ENCODE assay signal across 28 mouse cellular contexts in genomic region chr3:38436596-38436995, GRCm38 (mm10). TPM values are rescaled to one million over a fixed set of nuclear protein-coding genes. Genes with fewer than 3 reads are reported as not detected.
A peak's percentile ranks its signal among the peaks of the same experiment; 100 is the strongest.
DNase-seq lines count a peak whose midpoint lies in the region; ATAC-seq and TF ChIP-seq lines count a peak whose summit lies in the region.
"Had no signal": no experiment of that assay in that cellular context is flagged by ENCODE, and none has a peak within 500 bp of the region (broad histone marks: within the 10 kb centered on the region; RNA-seq: fewer than 3 reads in every experiment).

No protein-coding gene starts in this region.

- no peak overlapping the region for H3K9ac ChIP-seq in embryonic facial prominence, embryonic 14.5 days (ENCODE audit: low read depth, low read length)
- no peak overlapping the region for H3K9ac ChIP-seq in midbrain, embryonic 11.5 days (ENCODE audit: low read length)
- H3K9ac ChIP-seq in midbrain, embryonic 16.5 days (ENCODE audit: low read depth, low read length), result no peak overlapping the region
- H3K9ac ChIP-seq in stomach, postnatal 0 days (ENCODE audit: low read length), result no peak overlapping the region
- H3K9ac ChIP-seq: embryonic facial prominence, embryonic 12.5 days; embryonic facial prominence, embryonic 15.5 days; forebrain, embryonic 13.5 days; forebrain, embryonic 15.5 days; forebrain, postnatal 0 days had no signal

- no peak overlapping the region for H3K4me3 ChIP-seq in embryonic facial prominence, embryonic 14.5 days (ENCODE audit: low read depth, low read length)
- H3K4me3 ChIP-seq in embryonic facial prominence, embryonic 10.5 days, result no peak overlapping the region
- H3K4me3 ChIP-seq in midbrain, embryonic 11.5 days (ENCODE audit: low read depth, low read length), result no peak overlapping the region
- H3K4me3 ChIP-seq in midbrain, embryonic 16.5 days (ENCODE audit: low read depth, low read length), result no peak overlapping the region
- no peak overlapping the region for H3K4me3 ChIP-seq in stomach, postnatal 0 days (ENCODE audit: low read depth, low read length)
- H3K4me3 ChIP-seq: embryonic facial prominence, embryonic 12.5 days; embryonic facial prominence, embryonic 15.5 days; erythroblast, embryonic 14.5 days; forebrain, embryonic 13.5 days; forebrain, embryonic 15.5 days had no signal

- H3K4me2 ChIP-seq in embryonic facial prominence, embryonic 14.5 days (ENCODE audit: low read depth, low read length), result no peak overlapping the region
- H3K4me2 ChIP-seq in midbrain, embryonic 11.5 days, result no peak overlapping the region
- H3K4me2 ChIP-seq in midbrain, embryonic 16.5 days (ENCODE audit: low read length), result no peak overlapping the region
- H3K4me2 ChIP-seq in stomach, postnatal 0 days (replicated peaks; ENCODE audit: low read depth), result no peak overlapping the region
- H3K4me2 ChIP-seq: embryonic facial prominence, embryonic 12.5 days; embryonic facial prominence, embryonic 15.5 days; forebrain, embryonic 13.5 days; forebrain, embryonic 15.5 days had no signal

- peak; percentile 18; the same call in 1 of the 2 replicates for ATAC-seq in embryonic facial prominence, embryonic 14.5 days (ENCODE audit: low read depth)
- ATAC-seq in midbrain, embryonic 11.5 days (ENCODE audit: low FRiP score), result no peak
- no peak for ATAC-seq in midbrain, embryonic 16.5 days
- ATAC-seq in stomach, postnatal 0 days (ENCODE audit: low FRiP score, low TSS enrichment), result 0 out of 2 replicates have a peak, but pooled peaks have one; percentile 49
- ATAC-seq: activated CD4-positive, CD25-positive, alpha-beta regulatory T cell, adult 4 months; CD4-positive, CD25-positive, alpha-beta regulatory T cell, adult 4 months; forebrain, embryonic 13.5 days; forebrain, embryonic 15.5 days; forebrain, postnatal 0 days; Patski had no signal

- TF ChIP-seq CTCF in stomach, postnatal 0 days (IDR thresholded peaks at IDR 0.05; ENCODE audit: low read depth), result no peak

- no peaks in the 10 kb centered on the region for H3K4me1 ChIP-seq in embryonic facial prominence, embryonic 14.5 days (ENCODE audit: control insufficient read depth, insufficient read depth, low read length)
- H3K4me1 ChIP-seq in embryonic facial prominence, embryonic 10.5 days, result 0 out of 2 replicates have a peak, but pooled peaks cover 6% of the 10 kb centered on the region
- H3K4me1 ChIP-seq in midbrain, embryonic 11.5 days (ENCODE audit: control insufficient read depth, insufficient read depth, low read length), result peaks cover 8% of the 10 kb centered on the region
- H3K4me1 ChIP-seq in midbrain, embryonic 16.5 days (ENCODE audit: control insufficient read depth, insufficient read depth, low read length), result peaks cover 4% of the 10 kb centered on the region; the same call in 1 of the 2 replicates
- H3K4me1 ChIP-seq in stomach, postnatal 0 days (replicated peaks; ENCODE audit: control insufficient read depth, insufficient read depth), result no peaks in the 10 kb centered on the region

- intact Hi-C loops in gastrocnemius, postnatal 14 days (cut with DNase I; ENCODE audit: low total_unique reads), result no loop called here

- H3K27me3 ChIP-seq in embryonic facial prominence, embryonic 14.5 days (replicated peaks; ENCODE audit: control insufficient read depth, insufficient read depth, low read length), result no peaks in the 10 kb centered on the region
- no peaks in the 10 kb centered on the region for H3K27me3 ChIP-seq in embryonic facial prominence, embryonic 10.5 days (replicated peaks; ENCODE audit: low read depth, poor library complexity, severe bottlenecking)
- H3K27me3 ChIP-seq in midbrain, embryonic 11.5 days (ENCODE audit: control insufficient read depth, insufficient read depth, low read length), result no peaks in the 10 kb centered on the region
- H3K27me3 ChIP-seq in midbrain, embryonic 16.5 days (ENCODE audit: control insufficient read depth, insufficient read depth, low read depth, low read length), result no peaks in the 10 kb centered on the region
- no peaks in the 10 kb centered on the region for H3K27me3 ChIP-seq in stomach, postnatal 0 days (ENCODE audit: control insufficient read depth, insufficient read depth, low read length)
- H3K27me3 ChIP-seq: CH12.LX; embryonic facial prominence, embryonic 12.5 days; embryonic facial prominence, embryonic 15.5 days; forebrain, embryonic 13.5 days; forebrain, embryonic 15.5 days; Patski had no signal

- DNase-seq in embryonic facial prominence, embryonic 14.5 days (ENCODE audit: low spot score), result no peak
- no peak for DNase-seq in embryonic facial prominence, embryonic 10.5 days (ENCODE audit: low spot score)
- DNase-seq in midbrain, embryonic 11.5 days (ENCODE audit: low spot score, missing footprints), result peak; percentile 81
- peak; percentile 81 for DNase-seq in fat pad, adult 2 months (ENCODE audit: extremely low read depth, low read depth, low spot score)
- DNase-seq in stomach, postnatal 0 days (ENCODE audit: low spot score), result no peak
- DNase-seq in gastrocnemius, postnatal 14 days, result no peak
- DNase-seq: adrenal gland, adult 8-10 months; adrenal gland, postnatal 14 days; adrenal gland, postnatal 36 days; B cell, adult 2 months; cerebellum, adult 11-12 months; cerebellum, adult 2 months; cerebellum, adult 9-11 months; cerebellum, postnatal 14 days; cerebellum, postnatal 36 days; embryo, embryonic 11 days; forebrain, postnatal 0 days had no signal

- WGBS in embryonic facial prominence, embryonic 14.5 days, result 81% methylated on average over 3 of the region's 3 CpGs
- WGBS in embryonic facial prominence, embryonic 10.5 days, result 94% methylated on average over 3 of the region's 3 CpGs
- WGBS in midbrain, embryonic 11.5 days, result 81% methylated on average over 3 of the region's 3 CpGs
- WGBS in midbrain, embryonic 16.5 days, result 69% methylated on average over 3 of the region's 3 CpGs
- 71% methylated on average over 3 of the region's 3 CpGs for WGBS in stomach, postnatal 0 days

- no peak for TF ChIP-seq EP300 in stomach, postnatal 0 days (optimal IDR thresholded peaks at IDR 0.05)

- H3K27ac ChIP-seq in embryonic facial prominence, embryonic 14.5 days (replicated peaks; ENCODE audit: low read depth, low read length), result no peak overlapping the region
- no peak overlapping the region for H3K27ac ChIP-seq in embryonic facial prominence, embryonic 10.5 days (replicated peaks)
- H3K27ac ChIP-seq in midbrain, embryonic 11.5 days (ENCODE audit: low read depth, low read length), result no peak overlapping the region
- H3K27ac ChIP-seq in midbrain, embryonic 16.5 days (ENCODE audit: low read length), result no peak overlapping the region
- H3K27ac ChIP-seq in stomach, postnatal 0 days (replicated peaks), result no peak overlapping the region
- H3K27ac ChIP-seq: embryonic facial prominence, embryonic 12.5 days; embryonic facial prominence, embryonic 15.5 days; forebrain, embryonic 13.5 days; forebrain, embryonic 15.5 days had no signal

- H3K9me3 ChIP-seq in embryonic facial prominence, embryonic 14.5 days (ENCODE audit: control insufficient read depth, low read length), result no peaks in the 10 kb centered on the region
- H3K9me3 ChIP-seq in embryonic facial prominence, embryonic 10.5 days, result no peaks in the 10 kb centered on the region
- no peaks in the 10 kb centered on the region; the same call in 1 of the 2 replicates for H3K9me3 ChIP-seq in midbrain, embryonic 11.5 days (ENCODE audit: control insufficient read depth, low read length)
- no peaks in the 10 kb centered on the region for H3K9me3 ChIP-seq in midbrain, embryonic 16.5 days (replicated peaks; ENCODE audit: control insufficient read depth, low read length, poor library complexity, severe bottlenecking)
- no peaks in the 10 kb centered on the region for H3K9me3 ChIP-seq in stomach, postnatal 0 days (ENCODE audit: control insufficient read depth, low read length)
- H3K9me3 ChIP-seq: embryonic facial prominence, embryonic 12.5 days; embryonic facial prominence, embryonic 15.5 days; forebrain, embryonic 13.5 days; forebrain, embryonic 15.5 days; G1E had no signal

- no peaks in the 10 kb centered on the region for H3K36me3 ChIP-seq in embryonic facial prominence, embryonic 14.5 days (ENCODE audit: control insufficient read depth, insufficient read depth, low read length)
- no peaks in the 10 kb centered on the region for H3K36me3 ChIP-seq in embryonic facial prominence, embryonic 10.5 days (replicated peaks)
- H3K36me3 ChIP-seq in midbrain, embryonic 11.5 days (ENCODE audit: control insufficient read depth, insufficient read depth, low read length), result no peaks in the 10 kb centered on the region
- H3K36me3 ChIP-seq in midbrain, embryonic 16.5 days (ENCODE audit: control insufficient read depth, insufficient read depth, low read length), result no peaks in the 10 kb centered on the region
- H3K36me3 ChIP-seq in stomach, postnatal 0 days (ENCODE audit: control insufficient read depth, insufficient read depth, low read length), result no peaks in the 10 kb centered on the region
- H3K36me3 ChIP-seq: embryonic facial prominence, embryonic 12.5 days; embryonic facial prominence, embryonic 15.5 days; forebrain, embryonic 15.5 days; G1E had no signal

RNA-seq across cellular contexts. Expression of gene Ankrd50, which starts 48.0 kb away (rescaled TPM):
- polyA plus RNA-seq in embryonic facial prominence, embryonic 14.5 days (2014; fragmentation: Nextera tagmentation; extraction: Ambion mirVana), result 32.1 and 33.6 TPM in 2 replicates
- 21.0 and 22.9 TPM in 2 replicates for polyA plus RNA-seq in embryonic facial prominence, embryonic 10.5 days (2016; fragmentation: Nextera tagmentation; extraction: Ambion mirVana)
- 28.6 and 31.8 TPM in 2 replicates for polyA plus RNA-seq in midbrain, embryonic 11.5 days (2014; fragmentation: Nextera tagmentation; extraction: Ambion mirVana)
- 21.4 and 23.1 TPM in 2 replicates for polyA plus RNA-seq in midbrain, embryonic 16.5 days (2015; fragmentation: Nextera tagmentation; extraction: Ambion mirVana)
- 9.8 and 11.1 TPM in 2 replicates for polyA plus RNA-seq in stomach, postnatal 0 days (2015; fragmentation: Nextera tagmentation; extraction: Ambion mirVana)
- total RNA-seq in gastrocnemius, postnatal 14 days (2021), result 10 to 100 TPM; 18.6 to 22.7 TPM

Comparison
In these comparisons a context has a peak if more than half of its experiments do, and no peak if none do; other contexts are left out.
1. ATAC-seq: peak in embryonic facial prominence, embryonic 14.5 days (single experiment) and stomach, postnatal 0 days (single experiment); none in midbrain, embryonic 11.5 days (single experiment) and midbrain, embryonic 16.5 days (single experiment).
2. DNase-seq: peak in midbrain, embryonic 11.5 days (single experiment) and fat pad, adult 2 months (single experiment); none in embryonic facial prominence, embryonic 14.5 days (single experiment), embryonic facial prominence, embryonic 10.5 days (single experiment), stomach, postnatal 0 days (single experiment) and gastrocnemius, postnatal 14 days (single experiment).